In genomic region chr8:61700298-61700697, GRCm38 (mm10) we compare ENCODE assay signal across 9 mouse cellular contexts.
DNase-seq lines count a peak whose midpoint lies in the region; ATAC-seq and TF ChIP-seq lines count a peak whose summit lies in the region.
"Had no signal": no experiment of that assay in that cellular context is flagged by ENCODE, and none has a peak within 500 bp of the region (broad histone marks: within the 10 kb centered on the region; RNA-seq: fewer than 3 reads in every experiment).

No protein-coding gene starts in this region.

- no peak for ATAC-seq in lung, postnatal 0 days
- ATAC-seq in embryonic facial prominence, embryonic 11.5 days (replicated peaks; ENCODE audit: insufficient number of reproducible peaks, low FRiP score, low TSS enrichment, low read depth) = no peak
- no peak for ATAC-seq in activated CD4-positive, CD25-positive, alpha-beta regulatory T cell, adult 4 months

- no peaks in the 10 kb centered on the region for H3K9me3 ChIP-seq in lung, postnatal 0 days (ENCODE audit: low read length)
- no peaks in the 10 kb centered on the region for H3K9me3 ChIP-seq in embryonic facial prominence, embryonic 11.5 days (replicated peaks; ENCODE audit: control insufficient read depth, low read length)
- 0 out of 2 replicates have a peak, but pooled peaks cover 7% of the 10 kb centered on the region for H3K9me3 ChIP-seq in midbrain, embryonic 10.5 days (replicated peaks)
- H3K9me3 ChIP-seq: lung, embryonic 15.5 days had no signal

- no peaks in the 10 kb centered on the region for H3K27me3 ChIP-seq in cerebellum, adult 2 months (ENCODE audit: control insufficient read depth, insufficient read depth, low read length)
- H3K27me3 ChIP-seq in lung, postnatal 0 days (replicated peaks; ENCODE audit: insufficient read depth, low read length) = no peaks in the 10 kb centered on the region
- H3K27me3 ChIP-seq in embryonic facial prominence, embryonic 11.5 days (ENCODE audit: control insufficient read depth, insufficient read depth, low read length) = no peaks in the 10 kb centered on the region
- no peaks in the 10 kb centered on the region for H3K27me3 ChIP-seq in small intestine, adult 2 months (ENCODE audit: control insufficient read depth, insufficient read depth, low read length)
- no peaks in the 10 kb centered on the region for H3K27me3 ChIP-seq in midbrain, embryonic 10.5 days (ENCODE audit: low read depth, poor library complexity, severe bottlenecking)
- H3K27me3 ChIP-seq: lung, embryonic 15.5 days had no signal

- H3K9ac ChIP-seq in lung, postnatal 0 days (replicated peaks; ENCODE audit: low read depth) = no peak overlapping the region
- no peak overlapping the region for H3K9ac ChIP-seq in embryonic facial prominence, embryonic 11.5 days (replicated peaks; ENCODE audit: low read length)
- H3K9ac ChIP-seq: lung, embryonic 15.5 days had no signal

- no peak for TF ChIP-seq EP300 in lung, postnatal 0 days (IDR thresholded peaks at IDR 0.05)

- H3K4me1 ChIP-seq in cerebellum, adult 2 months (ENCODE audit: control insufficient read depth, insufficient read depth, low read length) = no peaks in the 10 kb centered on the region
- no peaks in the 10 kb centered on the region for H3K4me1 ChIP-seq in lung, postnatal 0 days (ENCODE audit: insufficient read depth, low read depth, low read length)
- no peaks in the 10 kb centered on the region for H3K4me1 ChIP-seq in embryonic facial prominence, embryonic 11.5 days (ENCODE audit: control insufficient read depth, insufficient read depth, low read length)
- 0 out of 2 replicates have a peak, but pooled peaks cover 2% of the 10 kb centered on the region for H3K4me1 ChIP-seq in small intestine, adult 2 months (ENCODE audit: control insufficient read depth, insufficient read depth, insufficient read length, low read length)
- H3K4me1 ChIP-seq in midbrain, embryonic 10.5 days = peaks cover 31% of the 10 kb centered on the region

- TF ChIP-seq POLR2A in cerebellum, adult 2 months (IDR thresholded peaks at IDR 0.05; ENCODE audit: borderline replicate concordance, insufficient read depth, low read length) = no peak
- TF ChIP-seq POLR2A in small intestine, adult 2 months (IDR thresholded peaks at IDR 0.05; ENCODE audit: low read depth, low read length) = no peak

- no peak overlapping the region for H3K4me2 ChIP-seq in lung, postnatal 0 days (replicated peaks; ENCODE audit: low read depth, low read length)
- H3K4me2 ChIP-seq in embryonic facial prominence, embryonic 11.5 days (ENCODE audit: low read depth, low read length) = no peak overlapping the region
- H3K4me2 ChIP-seq: lung, embryonic 15.5 days had no signal

- H3K36me3 ChIP-seq in lung, postnatal 0 days (ENCODE audit: insufficient read depth, low read length) = no peaks in the 10 kb centered on the region
- H3K36me3 ChIP-seq in embryonic facial prominence, embryonic 11.5 days (replicated peaks; ENCODE audit: control insufficient read depth, insufficient read depth, low read depth, low read length) = no peaks in the 10 kb centered on the region
- peaks cover 5% of the 10 kb centered on the region; the same call in 1 of the 2 replicates for H3K36me3 ChIP-seq in small intestine, adult 2 months (ENCODE audit: control insufficient read depth, insufficient read depth, low read length)
- H3K36me3 ChIP-seq in midbrain, embryonic 10.5 days = peaks cover 40% of the 10 kb centered on the region
- H3K36me3 ChIP-seq: lung, embryonic 15.5 days had no signal

- no peak overlapping the region for H3K4me3 ChIP-seq in cerebellum, adult 2 months (replicated peaks; ENCODE audit: insufficient read depth, low read depth, low read length)
- H3K4me3 ChIP-seq in lung, postnatal 0 days (ENCODE audit: low read depth, low read length) = no peak overlapping the region
- H3K4me3 ChIP-seq in embryonic facial prominence, embryonic 11.5 days (ENCODE audit: low read depth, low read length) = no peak overlapping the region
- no peak overlapping the region for H3K4me3 ChIP-seq in small intestine, adult 2 months (ENCODE audit: low read depth, low read length)
- no peak overlapping the region for H3K4me3 ChIP-seq in midbrain, embryonic 10.5 days
- H3K4me3 ChIP-seq: lung, embryonic 15.5 days had no signal

- TF ChIP-seq CTCF in cerebellum, adult 2 months (IDR thresholded peaks at IDR 0.05; ENCODE audit: borderline replicate concordance, insufficient read depth, low read depth, low read length) = peak; percentile 12; the same call in 1 of the 2 replicates
- peak; percentile 64 for TF ChIP-seq CTCF in lung, postnatal 0 days (IDR thresholded peaks at IDR 0.05)
- TF ChIP-seq CTCF in small intestine, adult 2 months (IDR thresholded peaks at IDR 0.05; ENCODE audit: extremely low read depth, insufficient read length, insufficient replicate concordance, low read depth, low read length) = peak; percentile 34; the same call in 1 of the 2 replicates

- H3K27ac ChIP-seq in cerebellum, adult 2 months (ENCODE audit: insufficient read depth, low read length) = no peak overlapping the region
- no peak overlapping the region for H3K27ac ChIP-seq in lung, postnatal 0 days (ENCODE audit: low read length)
- no peak overlapping the region for H3K27ac ChIP-seq in embryonic facial prominence, embryonic 11.5 days (replicated peaks; ENCODE audit: low read depth, low read length)
- H3K27ac ChIP-seq in small intestine, adult 2 months (ENCODE audit: insufficient read depth, low read depth, low read length) = no peak overlapping the region
- H3K27ac ChIP-seq in midbrain, embryonic 10.5 days (replicated peaks) = no peak overlapping the region
- H3K27ac ChIP-seq: lung, embryonic 15.5 days had no signal

- no peak for DNase-seq in cerebellum, adult 2 months
- DNase-seq in cerebellum, adult 11 months = no peak
- DNase-seq in lung, postnatal 0 days (ENCODE audit: low spot score) = peak; percentile 30
- DNase-seq in lung, postnatal 25 days (ENCODE audit: low spot score) = no peak
- peak; percentile 56 for DNase-seq in embryonic facial prominence, embryonic 11.5 days (ENCODE audit: low spot score)
- DNase-seq in midbrain, embryonic 10.5 days (ENCODE audit: low spot score) = no peak

- WGBS in cerebellum, adult 2 months = 83% methylated on average over 1 of the region's 1 CpGs
- WGBS in lung, postnatal 0 days = 96% methylated on average over 1 of the region's 1 CpGs
- 86% methylated on average over 1 of the region's 1 CpGs for whole genome bisulfite sequencing in embryonic facial prominence, embryonic 11.5 days
- 97% methylated on average over 1 of the region's 1 CpGs for WGBS in small intestine, adult 2 months
- WGBS in midbrain, embryonic 10.5 days = 93% methylated on average over 1 of the region's 1 CpGs

Comparison
In these comparisons a context has a peak if more than half of its experiments do, and no peak if none do; other contexts are left out.
1. DNase-seq: peak in lung, postnatal 0 days (single experiment) and embryonic facial prominence, embryonic 11.5 days (single experiment); none in cerebellum, adult 2 months (0 of 2), cerebellum, adult 11 months (single experiment), lung, postnatal 25 days (single experiment) and midbrain, embryonic 10.5 days (single experiment).
2. CTCF ChIP-seq: peak in every context shown above with its lines; median percentile 64 in lung, postnatal 0 days; 34 in small intestine, adult 2 months; 12 in cerebellum, adult 2 months.